Mouse (Mus musculus) Patski (cell line): ENCODE data around the gene Nek8. TPM values are rescaled to one million over a fixed set of nuclear protein-coding genes. Genes with fewer than 3 reads are reported as not detected.

Experiments
- ATAC-seq: fragments of 100-300 bp; one replicate; pipeline ENCODE4 v1.8.0; 2021
- CTCF ChIA-PET: fragments of 350-600 bp; sonication (Branson Sonifier 250); formaldehyde crosslinking; loops from one replicate; lab custom pipeline; 2022; ENCODE audit warnings: inconsistent platforms; lab: Charles Lee
- POLR2A ChIA-PET: fragments of 350-600 bp; sonication (Branson Sonifier 250); formaldehyde crosslinking; loops from one replicate; lab custom pipeline; 2022; ENCODE audit warnings: antibody characterized with exemption, inconsistent platforms; lab: Charles Lee
- DNase-seq: peaks from one replicate; pipeline ENCODE4 v3.0.0-alpha.2; 2011; ENCODE audit warnings: low read depth, low spot score
- H3K27me3 ChIP-seq: fragments of 371-371 bp; one replicate; pipeline ENCODE4 v1.5.1; 2021
- CTCF ChIP-seq: fragments of 100-300 bp; IDR thresholded peaks from one replicate; pipeline ENCODE4 v1.5.1; 2021
- in situ Hi-C: fragments of 300-500 bp; cut with MboI; formaldehyde crosslinking; loops from 3 replicates; pipeline ENCODE4 v1.11.1; 2018; ENCODE audit warnings: low pct_unique_long_range_greater_than_20kb, mixed read lengths
- polyA plus RNA-seq: library from polyadenylated mRNA; unstranded; gene quantifications from one replicate; pipeline ENCODE4 v1.2.3, GENCODE M21; 2021

Gene Nek8
- polyA plus RNA-seq, 1 experiment from 2014 or later = 19.6 TPM

DNA sequence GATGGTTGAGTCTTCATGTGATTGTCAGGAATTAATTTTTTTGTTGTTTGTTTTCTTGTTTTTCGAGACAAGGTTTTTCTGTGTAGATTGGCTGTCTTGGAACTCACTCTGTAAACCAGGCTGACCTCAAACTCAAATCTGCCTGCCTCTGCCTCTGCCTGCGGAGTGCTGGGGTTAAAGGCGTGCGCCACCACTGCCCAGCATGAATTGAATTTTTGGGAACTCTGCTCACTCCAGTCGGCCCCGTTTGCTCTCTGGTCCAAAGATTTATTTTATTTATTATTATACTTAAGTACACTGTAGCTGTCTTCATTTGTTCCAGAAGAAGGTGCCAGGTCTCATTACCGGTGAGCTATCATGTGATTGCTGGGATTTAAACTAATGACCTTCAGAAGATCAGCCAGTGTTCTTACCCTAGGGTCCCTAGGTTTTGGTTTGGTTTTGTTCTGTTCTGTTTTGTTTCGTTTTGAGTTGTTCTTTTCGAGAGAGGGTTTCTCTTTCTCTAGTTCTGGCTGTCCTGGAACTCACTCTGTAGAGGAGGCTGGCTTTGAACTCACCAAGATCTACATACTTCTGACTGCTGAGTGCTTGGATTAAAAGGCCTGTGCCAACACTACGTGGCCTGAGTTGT, 7.5 kb upstream of the Nek8 start:
- no peak for TF ChIP-seq CTCF
- ChIA-PET CTCF (no interaction called here), POLR2A (interaction anchor here (0.7 kb wide), 1 partner anchor 25 kb away, joined by 3 read pairs; no protein-coding TSS in a partner anchor)
- DNase-seq = no peak
- no peaks in the 10 kb centered on the region for H3K27me3 ChIP-seq
- in situ Hi-C loops = no loop called here
- ATAC-seq = no peak

DNA sequence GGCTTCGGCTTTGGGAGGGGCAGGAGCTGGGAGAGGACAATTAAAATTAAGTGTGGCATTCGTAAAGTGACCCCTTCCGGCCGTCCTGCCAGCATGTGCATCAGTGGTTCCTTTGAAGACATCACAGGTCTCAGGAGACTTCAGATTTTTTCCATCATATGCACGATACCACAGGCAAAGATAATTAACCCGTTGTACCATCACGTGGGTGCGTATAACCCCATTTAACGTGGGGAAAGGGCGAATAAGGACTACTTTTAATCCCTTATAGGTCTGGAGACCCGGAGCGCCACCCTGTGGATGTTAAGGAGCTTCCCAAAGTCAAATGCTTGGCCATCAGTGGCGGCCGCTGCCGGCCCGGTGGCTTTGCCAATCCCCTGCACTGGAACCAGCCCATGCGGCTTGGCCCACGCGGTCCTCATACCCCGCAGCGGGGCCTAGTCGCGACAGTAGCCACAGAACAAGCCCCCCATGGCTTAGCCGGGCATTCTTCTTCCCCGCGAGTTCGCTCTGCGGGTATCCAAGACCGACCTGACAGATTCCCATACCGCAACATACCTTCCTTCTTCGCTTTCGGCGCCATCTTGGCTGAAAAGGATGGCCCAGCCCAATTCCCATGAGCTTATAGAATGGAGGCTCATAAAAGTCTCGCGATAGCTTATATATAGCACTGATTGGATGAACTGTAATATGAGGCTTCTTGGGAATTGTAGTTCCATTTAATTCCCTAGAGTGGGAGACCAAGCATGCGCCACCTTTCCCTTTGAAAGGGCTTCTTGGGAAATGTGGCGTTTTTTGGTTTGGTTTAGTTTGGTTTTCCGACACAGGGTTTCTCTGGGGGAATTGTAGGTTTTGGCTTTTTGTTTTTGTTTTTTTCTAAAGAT, 6.7 kb upstream of the Nek8 start, which contains the start of gene Rpl23a:
Gene Rpl23a, minus strand, starts transcription at position 624 of the 884 bp plus-strand sequence.
- CTCF ChIA-PET = no interaction called here
- POLR2A ChIA-PET = interaction anchor here (0.5 to 1.4 kb wide), 2 partner anchors 11 to 194 kb away, joined by 4 to 5 read pairs; no protein-coding TSS in a partner anchor
- ATAC-seq = peak; percentile 76
- no peak for DNase-seq
- in situ Hi-C loops = no loop called here
- TF ChIP-seq CTCF = no peak
- no peaks in the 10 kb centered on the region for H3K27me3 ChIP-seq

DNA sequence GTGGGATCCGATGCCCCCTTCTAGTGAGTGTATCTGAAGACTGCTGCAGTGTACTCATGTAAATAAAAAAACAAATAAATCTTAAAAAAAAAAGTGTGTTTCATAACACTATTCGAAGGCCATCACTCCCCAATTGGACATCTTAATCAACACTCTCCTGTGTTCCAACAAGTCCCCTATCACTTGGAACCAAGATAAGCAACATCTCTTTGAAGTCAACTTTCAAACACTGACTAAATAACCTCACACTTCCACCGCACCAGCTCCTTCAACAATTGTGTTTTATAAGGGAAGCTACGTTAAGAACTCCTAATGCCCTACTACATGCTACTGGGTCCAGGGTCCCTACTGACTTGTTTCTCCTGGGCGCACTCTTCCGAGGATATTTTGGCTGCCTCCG, 6.0 kb upstream of the Nek8 start:
- ChIA-PET POLR2A (interaction anchor here (1.4 kb wide), 1 partner anchor 10 kb away, joined by 4 read pairs; no protein-coding TSS in a partner anchor), CTCF (no interaction called here)
- H3K27me3 ChIP-seq = no peaks in the 10 kb centered on the region
- ATAC-seq (no peak), DNase-seq (no peak)
- no peak for TF ChIP-seq CTCF
- in situ Hi-C loops = no loop called here

DNA sequence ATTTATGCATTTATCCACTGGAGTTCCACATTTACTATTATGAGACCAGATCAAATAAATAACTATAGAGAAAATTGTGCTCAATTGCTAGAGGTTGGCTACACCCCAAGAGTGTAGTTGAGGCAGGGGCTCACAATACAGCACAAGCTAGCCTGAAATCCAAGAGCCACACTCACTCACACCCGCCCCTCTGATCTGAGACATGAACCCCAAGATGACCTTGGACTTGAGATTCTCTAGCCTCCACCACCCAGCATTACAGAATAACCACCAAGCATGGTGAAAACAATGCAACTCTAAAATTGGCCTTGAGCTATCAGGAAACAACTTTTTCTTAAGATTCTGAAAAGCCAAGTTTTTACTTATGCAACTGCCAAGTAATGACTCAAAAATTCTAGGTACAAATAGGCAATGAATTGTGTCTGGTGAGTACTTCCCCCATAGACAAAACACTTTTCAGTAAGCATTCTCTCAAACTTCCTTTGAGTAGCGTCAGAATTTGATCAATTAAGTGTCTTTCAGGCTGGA, 5.4 kb upstream of the Nek8 start:
- ATAC-seq = no peak
- POLR2A ChIA-PET = interaction anchor here (1.4 kb wide), 1 partner anchor 10 kb away, joined by 4 read pairs; no protein-coding TSS in a partner anchor
- TF ChIP-seq CTCF = no peak
- no peak for DNase-seq
- CTCF ChIA-PET = no interaction called here
- no peaks in the 10 kb centered on the region for H3K27me3 ChIP-seq
- in situ Hi-C loops = no loop called here

DNA sequence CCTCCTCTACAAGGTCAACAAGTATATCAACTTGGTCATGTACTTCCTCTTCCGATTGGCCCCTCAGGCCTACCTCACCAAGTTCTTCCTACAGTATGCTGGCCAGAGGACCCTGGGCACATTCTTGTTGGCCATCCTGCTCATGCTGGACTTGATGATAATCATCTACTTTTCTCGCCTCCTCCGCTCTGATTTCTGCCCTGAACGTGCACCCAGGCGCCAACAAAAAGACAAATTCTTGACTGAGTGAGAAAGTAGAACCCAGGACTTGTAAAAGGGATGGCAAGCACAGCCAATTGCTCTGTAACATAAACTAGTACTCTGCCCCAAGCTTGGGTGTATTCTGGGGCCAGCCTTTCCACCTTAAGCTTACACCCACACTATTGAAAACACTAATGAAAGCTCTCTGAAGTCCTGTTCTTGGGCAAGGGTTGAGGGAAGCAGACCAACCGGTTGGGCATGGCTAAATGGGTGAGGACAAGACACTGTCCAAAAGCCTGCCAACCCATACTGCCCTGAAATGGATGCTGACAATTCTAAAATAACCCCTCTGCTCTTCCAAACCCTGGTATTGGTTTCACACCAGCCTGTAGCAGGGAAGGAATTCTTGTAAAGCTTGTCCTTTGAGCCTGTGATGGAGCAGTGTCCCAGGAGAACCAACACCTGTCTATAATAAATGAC, 3.7 kb upstream of the Nek8 start:
- TF ChIP-seq CTCF = no peak
- in situ Hi-C loops = no loop called here
- CTCF ChIA-PET = no interaction called here
- no peak for ATAC-seq
- POLR2A ChIA-PET = interaction anchor here (0.5 to 0.9 kb wide), 2 partner anchors 8 to 24 kb away, joined by 3 to 4 read pairs; no protein-coding TSS in a partner anchor
- no peak for DNase-seq
- no peaks in the 10 kb centered on the region for H3K27me3 ChIP-seq

DNA sequence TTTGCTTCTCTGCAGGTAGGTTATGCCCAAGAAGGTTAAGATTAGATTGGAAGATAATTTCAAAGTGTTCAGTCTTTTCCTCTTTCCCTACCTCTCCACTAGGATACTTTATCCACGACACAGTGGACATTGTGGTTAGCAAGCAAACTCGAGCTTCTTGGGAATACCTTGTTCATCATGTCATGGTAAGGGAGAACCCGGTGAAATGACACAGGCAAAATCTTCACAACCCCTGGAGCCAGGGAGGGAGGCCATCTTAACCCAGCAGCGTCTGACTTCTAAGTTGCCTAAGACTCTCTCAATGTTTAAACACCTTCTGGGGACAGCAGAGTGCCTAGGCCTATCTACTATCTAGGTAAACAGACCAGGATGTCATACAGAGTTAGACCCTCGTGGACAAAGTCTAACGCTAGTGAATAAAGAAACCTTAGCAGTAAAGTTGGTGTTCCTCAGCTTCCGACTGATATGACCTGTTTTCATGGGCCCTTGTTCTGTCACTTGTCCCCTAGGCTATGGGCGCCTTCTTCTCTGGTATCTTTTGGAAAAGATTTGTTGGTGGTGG, 3.0 kb upstream of the Nek8 start:
- CTCF ChIA-PET = no interaction called here
- POLR2A ChIA-PET = interaction anchor here (0.5 to 0.9 kb wide), 2 partner anchors 8 to 23 kb away, joined by 3 to 4 read pairs; no protein-coding TSS in a partner anchor
- DNase-seq (no peak), ATAC-seq (no peak)
- no peak for TF ChIP-seq CTCF
- in situ Hi-C loops = loop anchor here (10.0 kb wide), 1 partner anchor 355 kb away; no protein-coding TSS in a partner anchor
- no peaks in the 10 kb centered on the region for H3K27me3 ChIP-seq

DNA sequence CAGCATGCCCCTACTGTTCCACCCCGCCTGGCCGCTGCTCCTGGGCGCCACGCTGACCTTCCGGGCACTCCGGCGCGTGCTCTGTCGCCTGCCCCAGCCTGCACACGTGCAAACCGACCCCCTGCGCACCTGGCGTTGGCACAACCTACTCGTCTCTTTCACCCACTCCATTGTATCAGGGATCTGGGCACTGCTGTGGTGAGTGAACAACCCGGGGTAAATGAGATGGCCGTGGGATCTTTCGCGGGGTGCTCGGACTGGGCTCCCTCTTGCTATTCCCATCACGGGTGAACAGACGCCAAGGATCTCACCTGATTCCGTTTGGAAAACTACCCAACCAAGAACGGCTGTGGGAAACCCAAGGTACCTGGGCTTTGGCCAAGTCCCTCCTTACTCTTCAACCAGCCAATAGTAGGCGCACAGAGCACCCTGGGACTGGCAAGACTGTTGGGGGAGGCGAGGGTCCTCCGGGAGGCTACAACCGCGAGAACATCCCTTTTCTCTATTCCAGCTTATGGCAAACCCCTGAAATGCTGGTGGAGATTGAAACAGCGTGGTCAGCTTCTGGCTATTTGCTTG, 2.5 kb upstream of the Nek8 start:
- in situ Hi-C loops = loop anchor here (10.0 kb wide), 1 partner anchor 354 kb away; no protein-coding TSS in a partner anchor
- no peaks in the 10 kb centered on the region for H3K27me3 ChIP-seq
- no peak for ATAC-seq
- ChIA-PET CTCF (interaction anchor here (1.5 to 2.0 kb wide), 2 partner anchors 17 to 21 kb away, joined by 3 to 8 read pairs; no protein-coding TSS in a partner anchor), POLR2A (interaction anchor here (6.3 kb wide), 1 partner anchor 15 kb away, joined by 50 read pairs; the partner anchor contains the start of gene Traf4)
- TF ChIP-seq CTCF = no peak
- no peak for DNase-seq

DNA sequence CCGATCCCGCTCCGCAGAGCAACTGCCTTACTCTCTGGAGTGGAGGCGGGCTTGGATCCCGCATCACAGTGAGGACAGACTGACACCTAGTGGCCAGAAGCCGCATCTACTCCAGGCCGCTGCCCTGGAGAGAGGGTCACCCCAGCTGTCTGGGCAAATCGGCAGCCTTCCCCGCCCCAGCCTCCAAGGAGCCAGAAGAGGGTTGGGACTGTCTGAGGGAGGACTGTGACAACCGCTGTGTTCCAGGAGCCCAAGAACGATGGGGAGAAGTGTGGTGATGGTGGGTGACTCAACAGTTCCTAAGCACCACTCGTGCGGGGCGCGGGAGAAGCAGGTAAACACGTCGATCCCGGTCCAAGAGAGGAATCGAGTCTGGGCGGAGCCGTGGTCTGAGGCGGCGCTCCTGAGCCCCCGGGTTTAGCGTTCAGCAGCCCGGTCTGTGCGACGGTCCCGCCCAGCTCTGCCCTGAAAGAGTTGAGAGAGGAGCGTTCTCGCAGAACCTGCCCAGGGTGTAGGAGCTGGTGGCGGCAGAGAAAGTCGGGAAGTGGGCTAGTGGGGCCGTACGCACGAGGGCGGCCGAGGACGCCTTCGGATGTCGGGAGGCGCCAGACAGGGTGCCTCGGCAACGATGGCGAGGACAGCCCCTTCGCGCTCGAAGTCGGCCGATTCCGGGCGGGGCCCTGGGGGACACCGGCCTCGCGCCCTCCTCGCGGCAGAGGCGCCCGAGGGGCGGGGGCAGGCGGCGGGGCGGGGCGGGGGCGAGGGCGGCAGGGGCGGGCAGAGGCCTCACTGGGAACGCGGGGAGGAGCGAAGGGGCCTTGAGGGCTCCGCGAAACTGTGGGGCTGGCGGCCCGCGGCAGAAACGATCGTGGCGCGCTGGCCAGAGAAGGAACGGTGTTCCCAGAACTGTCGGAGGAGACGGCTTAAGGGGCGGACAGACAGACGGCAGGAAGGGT, 1.7 kb upstream of the Nek8 start:
- no peak for DNase-seq
- no peak for TF ChIP-seq CTCF
- ChIA-PET POLR2A (interaction anchor here (1.0 to 6.3 kb wide), 4 partner anchors 10 to 61 kb away, joined by 3 to 50 read pairs (median 4); partner anchors contain the start of gene Traf4), CTCF (interaction anchor here (0.9 to 2.3 kb wide), 9 partner anchors 11 to 120 kb away, joined by 3 to 16 read pairs (median 4); partner anchors contain the start of genes Fam222b and Traf4)
- peak; percentile 80 for ATAC-seq
- in situ Hi-C loops = loop anchor here (10.0 kb wide), 1 partner anchor 353 kb away; no protein-coding TSS in a partner anchor
- no peaks in the 10 kb centered on the region for H3K27me3 ChIP-seq
